Mouse (Mus musculus): ENCODE results near the gene Ung. TPM values are rescaled to one million over a fixed set of nuclear protein-coding genes. Genes with fewer than 3 reads are reported as not detected.
A peak's percentile ranks its signal among the peaks of the same experiment; 100 is the strongest.

Ung gene
- polyA plus RNA-seq, 1 experiment from 2014 or later: 3.2 TPM

- no peaks in the 10 kb centered on the region for H3K79me2 ChIP-seq (ENCODE audit: inconsistent target)
- H3K4me3 ChIP-seq (ENCODE audit: inconsistent target): no peak overlapping the region
- no peak overlapping the region for H3K27ac ChIP-seq
- no peaks in the 10 kb centered on the region for H3K36me3 ChIP-seq (ENCODE audit: inconsistent target)
- WGBS (ENCODE audit: missing documents): 67% methylated on average over 6 of the region's 7 CpGs
Measured at GRCm38 (mm10) chr5:114173458-114173857, 43.3 kb downstream of the Ung start.

GRCm38 (mm10) chr5:114173877-114174581, 43.8 kb downstream of the Ung start:
- Histone ChIP-seq H3K27ac (no peak overlapping the region), H3K4me3 (ENCODE audit: inconsistent target) (no peak overlapping the region), H3K79me2 (ENCODE audit: inconsistent target) (no peaks in the 10 kb centered on the region), H3K36me3 (ENCODE audit: inconsistent target) (no peaks in the 10 kb centered on the region)
- WGBS (ENCODE audit: missing documents): 31% methylated on average over 13 of the region's 16 CpGs

GRCm38 (mm10) chr5:114174639-114175038, 44.5 kb downstream of the Ung start:
- no peaks in the 10 kb centered on the region for H3K79me2 ChIP-seq (ENCODE audit: inconsistent target)
- no peak overlapping the region for H3K27ac ChIP-seq
- H3K36me3 ChIP-seq (ENCODE audit: inconsistent target): no peaks in the 10 kb centered on the region
- WGBS (ENCODE audit: missing documents): 23% methylated on average over 16 of the region's 16 CpGs
- H3K4me3 ChIP-seq (ENCODE audit: inconsistent target): no peak overlapping the region

- Histone ChIP-seq H3K27ac (no peak overlapping the region), H3K4me3 (ENCODE audit: inconsistent target) (peak overlapping the region; percentile 33), H3K36me3 (ENCODE audit: inconsistent target) (no peaks in the 10 kb centered on the region), H3K79me2 (ENCODE audit: inconsistent target) (no peaks in the 10 kb centered on the region)
- 0% methylated on average over 26 of the region's 26 CpGs for WGBS (ENCODE audit: missing documents)
Measured at GRCm38 (mm10) chr5:114175596-114176171, 45.5 kb downstream of the Ung start.

GRCm38 (mm10) chr5:114176548-114177400, 46.6 kb downstream of the Ung start:
- 63% methylated on average over 8 of the region's 8 CpGs for WGBS (ENCODE audit: missing documents)
- Histone ChIP-seq H3K4me3 (ENCODE audit: inconsistent target) (peak overlapping the region; percentile 33; the same call in 1 of the 2 replicates), H3K36me3 (ENCODE audit: inconsistent target) (no peaks in the 10 kb centered on the region), H3K27ac (no peak overlapping the region), H3K79me2 (ENCODE audit: inconsistent target) (no peaks in the 10 kb centered on the region)

GRCm38 (mm10) chr5:114177966-114178719, 48.0 kb downstream of the Ung start:
- H3K27ac ChIP-seq: no peak overlapping the region
- WGBS (ENCODE audit: missing documents): 97% methylated on average over 4 of the region's 4 CpGs

GRCm38 (mm10) chr5:114179541-114179940, 49.4 kb downstream of the Ung start:
- WGBS (ENCODE audit: missing documents): 93% methylated on average over 11 of the region's 11 CpGs

More at GRCm38 (mm10) chr5:114177966-114178719, 48.0 kb downstream of the Ung start:
- Histone ChIP-seq H3K79me2 (ENCODE audit: inconsistent target) (no peaks in the 10 kb centered on the region), H3K4me3 (ENCODE audit: inconsistent target) (no peak overlapping the region), H3K36me3 (ENCODE audit: inconsistent target) (no peaks in the 10 kb centered on the region)

GRCm38 (mm10) chr5:114183493-114183892, 53.3 kb downstream of the Ung start:
- no peak overlapping the region for H3K4me3 ChIP-seq (ENCODE audit: inconsistent target)
- H3K36me3 ChIP-seq (ENCODE audit: inconsistent target): no peaks in the 10 kb centered on the region
- WGBS (ENCODE audit: missing documents): 88% methylated on average over 2 of the region's 2 CpGs
- no peak overlapping the region for H3K27ac ChIP-seq
- H3K79me2 ChIP-seq (ENCODE audit: inconsistent target): no peaks in the 10 kb centered on the region

More at GRCm38 (mm10) chr5:114179541-114179940, 49.4 kb downstream of the Ung start:
- H3K79me2 ChIP-seq (ENCODE audit: inconsistent target): no peaks in the 10 kb centered on the region
- H3K27ac ChIP-seq: no peak overlapping the region
- H3K36me3 ChIP-seq (ENCODE audit: inconsistent target): no peaks in the 10 kb centered on the region
- no peak overlapping the region for H3K4me3 ChIP-seq (ENCODE audit: inconsistent target)

- Histone ChIP-seq H3K4me3 (ENCODE audit: inconsistent target) (no peak overlapping the region), H3K36me3 (ENCODE audit: inconsistent target) (no peaks in the 10 kb centered on the region), H3K27ac (no peak overlapping the region), H3K79me2 (ENCODE audit: inconsistent target) (no peaks in the 10 kb centered on the region)
- 85% methylated on average over 2 of the region's 2 CpGs for WGBS (ENCODE audit: missing documents)
Measured at GRCm38 (mm10) chr5:114187108-114187507, 56.9 kb downstream of the Ung start.

Other genes starting within 250 kb of the Ung start
- gene Coro1c, start 221.6 kb upstream of the Ung start, polyA plus RNA-seq (2018): 171 to 329 TPM (median 266 TPM) in 3 replicates
- gene Ssh1, start 136.5 kb upstream of the Ung start, polyA plus RNA-seq (2018): 8.9 to 10.3 TPM (median 10.0 TPM) in 3 replicates
- not detected in 3 replicates for gene Dao, start 126.7 kb upstream of the Ung start, polyA plus RNA-seq (2018)
- 8.4 to 11.9 TPM (median 8.4 TPM) in 3 replicates for gene Usp30, start 64.9 kb upstream of the Ung start, polyA plus RNA-seq (2018)
- not detected in 3 replicates for gene Svop, start 38.8 kb upstream of the Ung start, polyA plus RNA-seq (2018)
- 0.95 to 4.5 TPM (median 3.3 TPM) in 3 replicates for gene Alkbh2, start 2.2 kb upstream of the Ung start, polyA plus RNA-seq (2018)
- 0.17 to 0.30 TPM (median 0.29 TPM) in 3 replicates for gene Acacb, start 16.1 kb downstream of the Ung start, polyA plus RNA-seq (2018)
- not detected in 3 replicates for gene Foxn4, start 143.4 kb downstream of the Ung start, polyA plus RNA-seq (2018)
- 0.27 to 0.34 TPM (median 0.30 TPM) in 3 replicates for gene Myo1h, start 158.8 kb downstream of the Ung start, polyA plus RNA-seq (2018)